Mouse (Mus musculus) stomach, embryonic 14.5 days (tissue): ENCODE results near the gene Jag2. TPM values are rescaled to one million over a fixed set of nuclear protein-coding genes. Genes with fewer than 3 reads are reported as not detected.

Source experiments
- ATAC-seq: fragments of 200-750 bp; cut with Nextera tagmentation; 2 replicates; pipeline ENCODE4 v1.8.0; 2017; ENCODE audit warnings: low read depth, moderate TSS enrichment; ENCODE audit not compliant: insufficient number of reproducible peaks, insufficient read depth, low FRiP score
- H3K27ac ChIP-seq: fragments of 300-500 bp; sonication (generic); 2 replicates; pipeline ENCODE4 v1.5.1; 2014; ENCODE audit warnings: mild to moderate bottlenecking, low read length, moderate library complexity, mixed read lengths
- H3K27me3 ChIP-seq: fragments of 300-500 bp; sonication (generic); 2 replicates; pipeline ENCODE4 v1.6.1; 2014; ENCODE audit warnings: low read length, control low read depth, mixed read lengths; ENCODE audit not compliant: control insufficient read depth, insufficient read depth
- H3K36me3 ChIP-seq: fragments of 300-500 bp; sonication (generic); 2 replicates; pipeline ENCODE4 v1.6.1; 2014; ENCODE audit warnings: mild to moderate bottlenecking, control low read depth, low read length, moderate library complexity, mixed read lengths; ENCODE audit not compliant: control insufficient read depth, insufficient read depth
- H3K4me1 ChIP-seq: fragments of 300-500 bp; sonication (generic); 2 replicates; pipeline ENCODE4 v1.6.1; 2014; ENCODE audit warnings: low read length, control low read depth, mixed read lengths; ENCODE audit not compliant: control insufficient read depth, insufficient read depth
- H3K4me2 ChIP-seq: fragments of 300-500 bp; sonication (generic); replicated peaks from 2 replicates; pipeline ENCODE4 v1.6.1; 2014; ENCODE audit warnings: low read depth, low read length, control low read depth
- H3K4me3 ChIP-seq: fragments of 300-500 bp; sonication (generic); 2 replicates; pipeline ENCODE4 v1.5.1; 2014; ENCODE audit warnings: low read depth, low read length, control low read depth
- H3K9ac ChIP-seq: fragments of 300-500 bp; sonication (generic); replicated peaks from 2 replicates; pipeline ENCODE4 v1.6.1; 2014; ENCODE audit warnings: low read depth, mild to moderate bottlenecking, control low read depth, low read length, moderate library complexity, mixed read lengths
- H3K9me3 ChIP-seq: fragments of 300-500 bp; sonication (generic); 2 replicates; pipeline ENCODE4 v1.6.1; 2016; ENCODE audit warnings: low read depth, low read length, control low read depth; ENCODE audit not compliant: control insufficient read depth
- WGBS: fragments of 180-500 bp; shearing (Covaris S2); extraction: QIAGEN DNeasy Blood & Tissue Kit; methylation state at CpG from one replicate; pipeline ENCODE4 v1.1.7; 2014; 5-methylcytosine and 5-hydroxymethylcytosine counted together
- polyA plus RNA-seq: library from polyadenylated mRNA; unstranded; fragments of >200 nt; fragmentation: Nextera tagmentation; extraction: Ambion mirVana; gene quantifications from 2 replicates; pipeline ENCODE4 v1.2.1, GENCODE M21; 2014

The Jag2 gene
- polyA plus RNA-seq, 1 experiment from 2014 or later, result 8.4 TPM

DNA sequence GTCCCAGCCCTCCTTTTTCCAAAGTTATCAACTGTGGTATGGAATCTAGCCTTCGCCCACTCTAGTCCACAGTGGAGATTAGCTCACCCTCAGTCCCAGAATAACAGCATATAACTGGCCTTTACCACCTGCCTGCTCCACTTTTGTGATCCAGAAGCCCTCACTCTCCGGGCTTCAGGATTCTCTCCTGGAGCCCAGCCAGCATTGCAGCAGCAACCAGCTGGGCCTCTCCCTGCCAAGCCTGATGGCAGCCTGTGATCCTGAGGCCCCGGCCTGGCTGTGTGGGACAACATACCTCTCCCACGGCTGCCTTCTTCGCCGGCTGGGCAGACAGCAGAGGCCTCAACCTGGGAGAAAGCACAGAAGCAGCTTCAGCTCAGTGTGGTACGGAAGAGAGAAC lies 31.9 kb upstream of the Jag2 start:
- Histone ChIP-seq H3K9me3 (no peaks in the 10 kb centered on the region), H3K9ac (no peak overlapping the region), H3K4me3 (no peak overlapping the region), H3K27ac (no peak overlapping the region), H3K27me3 (no peaks in the 10 kb centered on the region), H3K4me2 (no peak overlapping the region), H3K4me1 (no peaks in the 10 kb centered on the region), H3K36me3 (peaks cover 71% of the 10 kb centered on the region)
- ATAC-seq, result no peak
- WGBS, result 80% methylated on average over 7 of the region's 7 CpGs

- Histone ChIP-seq H3K9me3 (no peaks in the 10 kb centered on the region), H3K4me3 (no peak overlapping the region), H3K9ac (no peak overlapping the region), H3K27me3 (no peaks in the 10 kb centered on the region), H3K36me3 (peaks cover 51% of the 10 kb centered on the region), H3K27ac (no peak overlapping the region), H3K4me2 (no peak overlapping the region), H3K4me1 (no peaks in the 10 kb centered on the region)
- WGBS, result 83% methylated on average over 8 of the region's 8 CpGs
- ATAC-seq, result no peak
Observed at GRCm38 (mm10) chr12:112959421-112959820, 29.8 kb upstream of the Jag2 start.

GRCm38 (mm10) chr12:112958303-112958702 lies 28.7 kb upstream of the Jag2 start:
- H3K9ac ChIP-seq, result no peak overlapping the region
- no peak overlapping the region for H3K4me2 ChIP-seq
- no peaks in the 10 kb centered on the region for H3K4me1 ChIP-seq
- no peaks in the 10 kb centered on the region for H3K9me3 ChIP-seq
- ATAC-seq, result peak; percentile 64; the same call in 1 of the 2 replicates
- H3K4me3 ChIP-seq, result no peak overlapping the region
- H3K27me3 ChIP-seq, result no peaks in the 10 kb centered on the region
- WGBS, result 33% methylated on average over 4 of the region's 4 CpGs
- no peak overlapping the region for H3K27ac ChIP-seq
- H3K36me3 ChIP-seq, result peaks cover 40% of the 10 kb centered on the region

- no peak overlapping the region for H3K9ac ChIP-seq
- no peaks in the 10 kb centered on the region for H3K27me3 ChIP-seq
- H3K9me3 ChIP-seq, result no peaks in the 10 kb centered on the region
- no peak overlapping the region for H3K4me2 ChIP-seq
- WGBS, result 43% methylated on average over 4 of the region's 4 CpGs
- peaks cover 8% of the 10 kb centered on the region; the same call in 1 of the 2 replicates for H3K4me1 ChIP-seq
- no peak overlapping the region for H3K4me3 ChIP-seq
- 0 out of 2 replicates have a peak, but pooled peaks have one; percentile 62 for ATAC-seq
- H3K27ac ChIP-seq, result no peak overlapping the region
- H3K36me3 ChIP-seq, result peaks cover 15% of the 10 kb centered on the region
Observed at GRCm38 (mm10) chr12:112955800-112956199, 26.2 kb upstream of the Jag2 start.

- Histone ChIP-seq H3K9ac (no peak overlapping the region), H3K27me3 (no peaks in the 10 kb centered on the region), H3K4me3 (no peak overlapping the region), H3K4me2 (no peak overlapping the region), H3K36me3 (no peaks in the 10 kb centered on the region), H3K27ac (no peak overlapping the region), H3K9me3 (no peaks in the 10 kb centered on the region), H3K4me1 (peaks cover 10% of the 10 kb centered on the region; the same call in 1 of the 2 replicates)
- 67% methylated on average over 3 of the region's 3 CpGs for WGBS
- ATAC-seq, result no peak
Observed at GRCm38 (mm10) chr12:112952926-112953565, 23.5 kb upstream of the Jag2 start.

DNA sequence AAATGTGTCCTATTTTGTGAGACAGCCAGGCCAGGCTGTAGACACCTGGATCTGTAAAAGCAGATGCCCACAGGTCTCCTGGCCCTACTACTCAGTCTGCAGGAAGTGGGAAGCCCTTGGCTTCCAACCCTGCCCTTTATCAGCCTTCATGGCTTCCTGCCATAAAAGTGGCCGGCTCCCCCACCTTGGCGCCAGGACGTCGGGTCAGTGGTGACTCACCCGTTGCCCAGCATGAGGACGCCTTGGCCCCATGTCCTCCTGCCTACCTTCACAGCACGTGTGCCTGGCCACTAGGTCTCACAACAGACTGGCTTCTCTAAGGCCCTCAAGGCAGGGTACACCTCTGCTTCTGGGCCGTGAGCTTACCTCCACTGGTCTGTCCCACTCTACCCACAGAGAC lies 22.9 kb upstream of the Jag2 start:
- 71% methylated on average over 8 of the region's 8 CpGs for WGBS
- no peak for ATAC-seq

GRCm38 (mm10) chr12:112951150-112951842 lies 21.7 kb upstream of the Jag2 start:
- peaks cover 10% of the 10 kb centered on the region; the same call in 1 of the 2 replicates for H3K4me1 ChIP-seq
- no peak for ATAC-seq
- no peaks in the 10 kb centered on the region for H3K9me3 ChIP-seq
- WGBS, result 16% methylated on average over 7 of the region's 7 CpGs
- no peak overlapping the region for H3K9ac ChIP-seq
- H3K27ac ChIP-seq, result peak overlapping the region; percentile 72; the same call in 1 of the 2 replicates
- H3K27me3 ChIP-seq, result no peaks in the 10 kb centered on the region
- no peak overlapping the region for H3K4me3 ChIP-seq
- H3K36me3 ChIP-seq, result no peaks in the 10 kb centered on the region
- H3K4me2 ChIP-seq, result peak overlapping the region; percentile 79; the same call in 1 of the 2 replicates

More for the DNA sequence above, 22.9 kb upstream of the Jag2 start:
- no peak overlapping the region for H3K27ac ChIP-seq
- H3K36me3 ChIP-seq, result no peaks in the 10 kb centered on the region
- no peaks in the 10 kb centered on the region for H3K27me3 ChIP-seq
- H3K4me3 ChIP-seq, result no peak overlapping the region
- peaks cover 10% of the 10 kb centered on the region; the same call in 1 of the 2 replicates for H3K4me1 ChIP-seq
- H3K4me2 ChIP-seq, result no peak overlapping the region
- H3K9me3 ChIP-seq, result no peaks in the 10 kb centered on the region
- H3K9ac ChIP-seq, result no peak overlapping the region

DNA sequence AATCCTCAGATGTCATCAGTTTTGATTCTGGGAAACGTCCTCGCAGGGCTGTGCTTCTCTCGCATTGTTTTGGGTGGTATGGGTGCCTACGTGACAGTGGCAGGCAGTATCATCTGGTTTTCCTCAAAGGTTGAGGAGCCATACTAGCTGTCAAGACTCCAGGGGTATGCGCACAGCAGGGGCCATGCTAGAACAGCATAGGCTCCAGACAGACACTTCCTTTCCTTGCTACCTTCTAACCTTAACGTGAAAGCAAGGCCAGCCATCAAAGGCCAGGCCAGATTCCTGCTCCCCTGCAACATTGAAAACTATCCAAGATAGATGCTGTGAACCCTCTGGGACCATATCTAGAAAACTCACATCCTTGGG lies 21.2 kb upstream of the Jag2 start:
- Histone ChIP-seq H3K27me3 (no peaks in the 10 kb centered on the region), H3K36me3 (no peaks in the 10 kb centered on the region), H3K9me3 (no peaks in the 10 kb centered on the region), H3K4me3 (peak overlapping the region; percentile 52), H3K4me1 (peaks cover 10% of the 10 kb centered on the region; the same call in 1 of the 2 replicates), H3K9ac (no peak overlapping the region), H3K27ac (peak overlapping the region; percentile 72; the same call in 1 of the 2 replicates), H3K4me2 (peak overlapping the region; percentile 79)
- ATAC-seq, result peak; percentile 10; the same call in 1 of the 2 replicates
- WGBS, result 5% methylated on average over 6 of the region's 6 CpGs
